Mouse (Mus musculus) myocyte (in vitro differentiated cells): Measurements from ENCODE around the gene Mme. TPM values are rescaled to one million over a fixed set of nuclear protein-coding genes. Genes with fewer than 3 reads are reported as not detected.

Experiments
- H3K27me3 ChIP-seq: one replicate; pipeline ENCODE4 v1.6.1; 2011; ENCODE audit not compliant: control insufficient read depth, insufficient read depth, insufficient read length
- H3K36me3 ChIP-seq: one replicate; pipeline ENCODE4 v1.6.1; 2011; ENCODE audit not compliant: control insufficient read depth, insufficient read depth
- H3K4me2 ChIP-seq: one replicate; pipeline ENCODE4 v1.6.1; 2011; ENCODE audit warnings: low read depth, control low read depth
- H3K4me3 ChIP-seq: one replicate; pipeline ENCODE4 v1.5.1; 2011; ENCODE audit warnings: mild to moderate bottlenecking, control low read depth, moderate library complexity
- H3K79me2 ChIP-seq: one replicate; pipeline ENCODE4 v1.6.1; 2011; ENCODE audit not compliant: control insufficient read depth, insufficient read depth
- H3ac ChIP-seq: one replicate; pipeline ENCODE4 v1.6.1; 2011; ENCODE audit not compliant: control insufficient read depth, insufficient read length
- CEBPB ChIP-seq: IDR thresholded peaks from 2 replicates; pipeline ENCODE4 v1.6.1; 2011; ENCODE audit warnings: mild to moderate bottlenecking, moderate library complexity; ENCODE audit not compliant: poor library complexity, insufficient read depth, severe bottlenecking
- E2F4 ChIP-seq: IDR thresholded peaks from one replicate; pipeline ENCODE4 v1.6.1; 2011; ENCODE audit warnings: mild to moderate bottlenecking, control low read depth, moderate library complexity; ENCODE audit not compliant: insufficient read depth
- MAX ChIP-seq: IDR thresholded peaks from one replicate; pipeline ENCODE4 v1.6.1; 2011; ENCODE audit warnings: low read depth, mild to moderate bottlenecking, control low read depth
- MYOD1 ChIP-seq, 3 experiments: IDR thresholded peaks; one replicate each; pipeline ENCODE4 v1.6.1; 2011; ENCODE audit warnings: control low read depth in 2 of 3, low read depth in 2 of 3, mild to moderate bottlenecking in 2 of 3, moderate library complexity in 1 of 3; ENCODE audit not compliant: insufficient read length in 2 of 3, control insufficient read depth in 1 of 3
- MYOG ChIP-seq, 3 experiments: IDR thresholded peaks; one replicate each; pipeline ENCODE4 v1.6.1; 2011; ENCODE audit warnings: control low read depth in 2 of 3, low read depth in 2 of 3, mild to moderate bottlenecking in 2 of 3; ENCODE audit not compliant: insufficient read length in 2 of 3, control insufficient read depth in 1 of 3, insufficient read depth in 1 of 3
- POLR2A ChIP-seq: IDR thresholded peaks from one replicate; pipeline ENCODE4 v1.6.1; 2011; ENCODE audit warnings: low read depth, mild to moderate bottlenecking, control low read depth, moderate library complexity; ENCODE audit not compliant: insufficient read length
- POLR2AphosphoS2 ChIP-seq: IDR thresholded peaks from one replicate; pipeline ENCODE4 v1.6.1; 2011; ENCODE audit warnings: low read depth, control low read depth; ENCODE audit not compliant: insufficient read length
- REST ChIP-seq: IDR thresholded peaks from one replicate; pipeline ENCODE4 v1.6.1; 2011; ENCODE audit warnings: mild to moderate bottlenecking, control low read depth, moderate library complexity; ENCODE audit not compliant: insufficient read depth, insufficient read length
- SRF ChIP-seq: IDR thresholded peaks from one replicate; pipeline ENCODE4 v1.6.1; 2011; ENCODE audit warnings: low read depth; ENCODE audit not compliant: control insufficient read depth, insufficient read length
- TCF12 ChIP-seq: IDR thresholded peaks from one replicate; pipeline ENCODE4 v1.6.1; 2011; ENCODE audit warnings: mild to moderate bottlenecking, control low read depth; ENCODE audit not compliant: poor library complexity, insufficient read depth, severe bottlenecking
- TCF3 ChIP-seq: IDR thresholded peaks from one replicate; pipeline ENCODE4 v1.6.1; 2011; ENCODE audit warnings: low read depth, control low read depth; ENCODE audit not compliant: insufficient read length
- USF1 ChIP-seq: IDR thresholded peaks from one replicate; pipeline ENCODE4 v1.6.1; 2011; ENCODE audit warnings: low read depth, mild to moderate bottlenecking, control low read depth, moderate library complexity
- polyA plus RNA-seq: library from polyadenylated mRNA; unstranded; fragments of >200 nt; fragmentation: generic; extraction: Trizol; gene quantifications from one replicate; pipeline ENCODE4 v1.2.1, GENCODE M21; 2012; ENCODE audit warnings: missing spikeins

The Mme gene
- not detected for polyA plus RNA-seq

- Histone ChIP-seq H3K79me2 (no peaks in the 10 kb centered on the region), H3K4me2 (no peak within 1 kb of the TSS), H3K27me3 (no peaks in the 10 kb centered on the region), H3ac (no peak within 1 kb of the TSS), H3K4me3 (no peak within 1 kb of the TSS), H3K36me3 (no peaks in the 10 kb centered on the region)
- TF ChIP-seq TCF3 (no peak), E2F4 (no peak), MYOG (IDR thresholded peaks at IDR 0.05; ENCODE audit: control insufficient read depth in 1 of 3, insufficient read depth in 1 of 3, insufficient read length in 2 of 3, low read depth in 2 of 3) (no peak), CEBPB (no peak), SRF (no peak), MYOD1 (IDR thresholded peaks at IDR 0.05; ENCODE audit: control insufficient read depth in 1 of 3, insufficient read length in 2 of 3, low read depth in 2 of 3) (no peak), MAX (no peak)
Measured at GRCm38 (mm10) chr3:63241099-63241587, at the start of gene Mme. Gene Mme (plus strand): TSS chr3:63241537.

- H3K79me2 ChIP-seq, result no peaks in the 10 kb centered on the region
- no peak overlapping the region for H3K4me2 ChIP-seq
- no peak overlapping the region for H3ac ChIP-seq
- TF ChIP-seq TCF12 (no peak), E2F4 (no peak), MYOD1 (IDR thresholded peaks at IDR 0.05; ENCODE audit: control insufficient read depth in 1 of 3, insufficient read length in 2 of 3, low read depth in 2 of 3) (no peak), MAX (no peak), TCF3 (no peak), USF1 (no peak), POLR2A (no peak)
- no peak overlapping the region for H3K4me3 ChIP-seq
- H3K27me3 ChIP-seq, result no peaks in the 10 kb centered on the region
- no peaks in the 10 kb centered on the region for H3K36me3 ChIP-seq
Measured at GRCm38 (mm10) chr3:63196565-63196964, 44.8 kb upstream of the Mme start.

GRCm38 (mm10) chr3:63198026-63198425 lies 43.3 kb upstream of the Mme start:
- no peak overlapping the region for H3K4me3 ChIP-seq
- H3K27me3 ChIP-seq, result no peaks in the 10 kb centered on the region
- H3K4me2 ChIP-seq, result no peak overlapping the region
- H3K36me3 ChIP-seq, result no peaks in the 10 kb centered on the region
- no peak overlapping the region for H3ac ChIP-seq
- H3K79me2 ChIP-seq, result no peaks in the 10 kb centered on the region
- no peak for TF ChIP-seq TCF3
- TF ChIP-seq POLR2A, result no peak
- no peak for TF ChIP-seq REST
- no peak for TF ChIP-seq E2F4
- TF ChIP-seq SRF, result no peak
- no peak for TF ChIP-seq MYOG (IDR thresholded peaks at IDR 0.05; ENCODE audit: control insufficient read depth in 1 of 3, insufficient read depth in 1 of 3, insufficient read length in 2 of 3, low read depth in 2 of 3)
- no peak for TF ChIP-seq MAX
- TF ChIP-seq MYOD1 (IDR thresholded peaks at IDR 0.05; ENCODE audit: control insufficient read depth in 1 of 3, insufficient read length in 2 of 3, low read depth in 2 of 3), result no peak
- no peak for TF ChIP-seq POLR2AphosphoS2
- no peak for TF ChIP-seq CEBPB
- no peak for TF ChIP-seq TCF12
- no peak for TF ChIP-seq USF1

GRCm38 (mm10) chr3:63221867-63222591 lies 19.3 kb upstream of the Mme start:
- Histone ChIP-seq H3ac (no peak overlapping the region), H3K79me2 (no peaks in the 10 kb centered on the region), H3K27me3 (no peaks in the 10 kb centered on the region), H3K4me3 (no peak overlapping the region), H3K4me2 (no peak overlapping the region), H3K36me3 (no peaks in the 10 kb centered on the region)
- TF ChIP-seq POLR2A (no peak), TCF3 (no peak), POLR2AphosphoS2 (no peak), MAX (no peak), MYOG (IDR thresholded peaks at IDR 0.05; ENCODE audit: control insufficient read depth in 1 of 3, insufficient read depth in 1 of 3, insufficient read length in 2 of 3, low read depth in 2 of 3) (no peak), REST (no peak), MYOD1 (IDR thresholded peaks at IDR 0.05; ENCODE audit: control insufficient read depth in 1 of 3, insufficient read length in 2 of 3, low read depth in 2 of 3) (no peak), TCF12 (no peak), E2F4 (no peak), CEBPB (no peak), USF1 (no peak), SRF (no peak)

GRCm38 (mm10) chr3:63223676-63224075 lies 17.7 kb upstream of the Mme start:
- no peak overlapping the region for H3K4me3 ChIP-seq
- H3K4me2 ChIP-seq, result no peak overlapping the region
- no peaks in the 10 kb centered on the region for H3K79me2 ChIP-seq
- no peak for TF ChIP-seq CEBPB
- TF ChIP-seq TCF3, result no peak
- no peak for TF ChIP-seq POLR2AphosphoS2
- TF ChIP-seq E2F4, result no peak
- TF ChIP-seq MYOG (IDR thresholded peaks at IDR 0.05; ENCODE audit: control insufficient read depth in 1 of 3, insufficient read depth in 1 of 3, insufficient read length in 2 of 3, low read depth in 2 of 3), result no peak
- TF ChIP-seq SRF, result no peak
- TF ChIP-seq MAX, result no peak
- no peak for TF ChIP-seq REST
- no peak for TF ChIP-seq MYOD1 (IDR thresholded peaks at IDR 0.05; ENCODE audit: control insufficient read depth in 1 of 3, insufficient read length in 2 of 3, low read depth in 2 of 3)
- no peak for TF ChIP-seq POLR2A
- TF ChIP-seq TCF12, result no peak
- no peaks in the 10 kb centered on the region for H3K36me3 ChIP-seq
- no peaks in the 10 kb centered on the region for H3K27me3 ChIP-seq
- no peak overlapping the region for H3ac ChIP-seq
